Mouse (Mus musculus) liver, embryonic 15.5 days (tissue): Measurements from ENCODE around the gene Cs. TPM values are rescaled to one million over a fixed set of nuclear protein-coding genes. Genes with fewer than 3 reads are reported as not detected.

Experiments used
- ATAC-seq: fragments of 200-750 bp; cut with Nextera tagmentation; 2 replicates; pipeline ENCODE4 v1.8.0; 2017; ENCODE audit warnings: moderate number of reproducible peaks, mild to moderate bottlenecking, moderate library complexity; ENCODE audit not compliant: insufficient read depth
- H3K27ac ChIP-seq: fragments of 300-500 bp; sonication (generic); replicated peaks from 2 replicates; pipeline ENCODE4 v1.5.1; 2015; ENCODE audit warnings: mild to moderate bottlenecking, inconsistent platforms
- H3K27me3 ChIP-seq: fragments of 300-500 bp; sonication (generic); 2 replicates; pipeline ENCODE4 v1.6.1; 2015; ENCODE audit warnings: mild to moderate bottlenecking, inconsistent platforms
- H3K36me3 ChIP-seq: fragments of 300-500 bp; sonication (generic); replicated peaks from 2 replicates; pipeline ENCODE4 v1.6.1; 2015; ENCODE audit warnings: moderate library complexity, mild to moderate bottlenecking, inconsistent platforms
- H3K4me1 ChIP-seq: fragments of 300-500 bp; sonication (generic); replicated peaks from 2 replicates; pipeline ENCODE4 v1.6.1; 2015; ENCODE audit warnings: inconsistent platforms
- H3K4me2 ChIP-seq: fragments of 300-500 bp; sonication (generic); 2 replicates; pipeline ENCODE4 v1.6.1; 2015; ENCODE audit warnings: moderate library complexity, mild to moderate bottlenecking, inconsistent platforms
- H3K4me3 ChIP-seq: fragments of 300-500 bp; sonication (generic); replicated peaks from 2 replicates; pipeline ENCODE4 v1.5.1; 2015; ENCODE audit warnings: mild to moderate bottlenecking, inconsistent platforms
- H3K9ac ChIP-seq: fragments of 300-500 bp; sonication (generic); 2 replicates; pipeline ENCODE4 v1.6.1; 2015; ENCODE audit warnings: moderate library complexity, mild to moderate bottlenecking, inconsistent platforms
- H3K9me3 ChIP-seq: fragments of 300-500 bp; sonication (generic); replicated peaks from 2 replicates; pipeline ENCODE4 v1.6.1; 2016; ENCODE audit warnings: inconsistent platforms
- WGBS: fragments of 180-500 bp; shearing (Covaris S2); methylation state at CpG from one replicate; pipeline ENCODE4 v1.1.7; 2015; ENCODE audit warnings: mixed read lengths; ENCODE audit not compliant: insufficient replicate concordance; 5-methylcytosine and 5-hydroxymethylcytosine counted together
- polyA plus RNA-seq: library from polyadenylated mRNA; unstranded; fragments of >200 nt; fragmentation: Nextera tagmentation; extraction: Ambion mirVana; gene quantifications from 2 replicates; pipeline ENCODE4 v1.2.1, GENCODE M21; 2015

Gene Cs
- polyA plus RNA-seq, 1 experiment from 2014 or later = 115 TPM

DNA sequence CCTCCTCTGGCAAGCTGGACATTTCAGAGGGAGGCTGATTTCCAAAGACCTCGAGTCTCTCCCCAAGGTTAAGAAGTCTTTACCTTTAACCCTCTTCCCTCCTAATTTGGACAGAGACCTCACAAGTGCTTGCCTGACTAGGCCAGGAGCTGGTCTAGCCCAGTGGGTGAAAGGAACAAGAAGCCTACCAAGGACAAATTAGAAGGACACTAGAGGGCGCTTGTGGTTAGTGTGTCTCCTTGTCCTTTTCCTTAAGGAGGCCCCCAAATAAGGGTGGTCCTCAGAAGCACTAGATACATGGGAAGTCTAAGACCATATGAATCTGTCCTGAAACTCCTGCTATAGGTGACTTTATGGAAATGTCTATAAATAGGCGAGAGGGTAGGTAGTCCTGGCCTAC lies 25.0 kb downstream of the Cs start:
- 39% methylated on average over 3 of the region's 3 CpGs for WGBS
- peaks cover 78% of the 10 kb centered on the region for H3K36me3 ChIP-seq
- no peaks in the 10 kb centered on the region for H3K27me3 ChIP-seq
- no peak overlapping the region for H3K4me2 ChIP-seq
- no peak for ATAC-seq
- no peak overlapping the region for H3K9ac ChIP-seq
- no peak overlapping the region for H3K27ac ChIP-seq
- H3K4me3 ChIP-seq = no peak overlapping the region
- no peaks in the 10 kb centered on the region for H3K9me3 ChIP-seq
- peaks cover 16% of the 10 kb centered on the region for H3K4me1 ChIP-seq

GRCm38 (mm10) chr10:128367899-128368401 lies 30.4 kb downstream of the Cs start:
- Histone ChIP-seq H3K4me2 (peak overlapping the region; percentile 91), H3K9ac (peak overlapping the region; percentile 72), H3K9me3 (no peaks in the 10 kb centered on the region), H3K36me3 (peaks cover 25% of the 10 kb centered on the region), H3K4me3 (peak overlapping the region; percentile 83), H3K27me3 (no peaks in the 10 kb centered on the region), H3K27ac (peak overlapping the region; percentile 92), H3K4me1 (peaks cover 41% of the 10 kb centered on the region)
- no peak; the same call in 1 of the 2 replicates for ATAC-seq
- 21% methylated on average over 19 of the region's 19 CpGs for WGBS

- peak within 1 kb of the TSS; percentile 72 for H3K9ac ChIP-seq
- H3K4me3 ChIP-seq = peak within 1 kb of the TSS; percentile 83
- no peaks in the 10 kb centered on the region for H3K9me3 ChIP-seq
- no peaks in the 10 kb centered on the region for H3K27me3 ChIP-seq
- peak within 1 kb of the TSS; percentile 92 for H3K27ac ChIP-seq
- ATAC-seq = peak; percentile 90
- H3K36me3 ChIP-seq = peaks cover 18% of the 10 kb centered on the region
- peaks cover 47% of the 10 kb centered on the region for H3K4me1 ChIP-seq
- WGBS = under 1% methylated on average over 87 of the region's 87 CpGs
- H3K4me2 ChIP-seq = peak within 1 kb of the TSS; percentile 91
These were observed 31.1 kb downstream of the Cs start, which contains the start of gene Coq10a for GRCm38 (mm10) chr10:128368402-128369217. Gene Coq10a (minus strand): TSS chr10:128368997.

DNA sequence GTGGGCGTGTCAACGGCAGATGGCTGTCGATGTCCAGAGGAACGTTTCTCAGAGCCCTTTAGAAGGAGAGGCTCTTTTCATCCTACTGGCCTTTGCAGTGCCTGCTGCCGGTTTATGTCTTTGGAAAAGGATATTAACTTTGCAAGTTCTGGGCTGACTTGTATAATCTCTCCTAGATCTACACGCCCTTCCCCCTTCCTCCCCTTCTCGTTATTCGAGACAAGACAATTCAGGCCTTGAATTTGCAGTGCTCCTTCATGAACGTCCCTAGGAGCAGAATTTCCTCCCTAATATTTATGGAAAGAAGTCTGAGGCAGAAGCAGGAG lies 31.6 kb downstream of the Cs start:
- ATAC-seq = no peak
- WGBS = 2% methylated on average over 9 of the region's 9 CpGs

GRCm38 (mm10) chr10:128369599-128369998 lies 32.1 kb downstream of the Cs start:
- ATAC-seq = no peak
- Histone ChIP-seq H3K36me3 (peaks cover 10% of the 10 kb centered on the region), H3K27ac (peak overlapping the region; percentile 92), H3K9me3 (no peaks in the 10 kb centered on the region), H3K27me3 (no peaks in the 10 kb centered on the region), H3K4me1 (peaks cover 49% of the 10 kb centered on the region), H3K4me3 (peak overlapping the region; percentile 83), H3K9ac (peak overlapping the region; percentile 72), H3K4me2 (peak overlapping the region; percentile 91)
- WGBS = 68% methylated on average over 6 of the region's 6 CpGs

More for the DNA sequence above, 31.6 kb downstream of the Cs start:
- Histone ChIP-seq H3K4me3 (peak overlapping the region; percentile 83), H3K4me1 (peaks cover 49% of the 10 kb centered on the region), H3K27ac (peak overlapping the region; percentile 92), H3K27me3 (no peaks in the 10 kb centered on the region), H3K4me2 (peak overlapping the region; percentile 91), H3K9me3 (no peaks in the 10 kb centered on the region), H3K9ac (peak overlapping the region; percentile 72), H3K36me3 (peaks cover 12% of the 10 kb centered on the region)

DNA sequence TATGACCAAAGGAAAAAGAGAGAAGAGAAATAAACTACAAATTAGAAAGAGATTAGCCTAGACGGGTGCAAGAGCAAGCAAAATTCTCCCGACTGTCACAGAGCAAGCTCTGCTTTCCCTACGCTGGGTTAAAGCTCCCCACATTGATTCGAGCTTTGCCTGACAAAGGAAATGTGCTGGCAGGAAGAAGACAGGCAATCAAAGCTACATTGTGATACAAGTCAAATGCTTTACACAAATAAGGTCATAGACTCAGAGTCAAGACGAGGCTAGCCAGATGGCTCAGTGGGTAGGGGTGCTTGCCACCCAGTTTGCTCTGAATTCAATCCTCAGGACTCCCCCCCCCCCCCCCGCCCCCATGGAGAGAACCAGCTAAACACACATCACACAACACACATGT lies 32.5 kb downstream of the Cs start:
- no peak overlapping the region for H3K4me3 ChIP-seq
- H3K27me3 ChIP-seq = no peaks in the 10 kb centered on the region
- ATAC-seq = no peak
- no peak overlapping the region for H3K9ac ChIP-seq
- H3K27ac ChIP-seq = no peak overlapping the region
- no peaks in the 10 kb centered on the region for H3K9me3 ChIP-seq
- H3K36me3 ChIP-seq = peaks cover 7% of the 10 kb centered on the region
- H3K4me2 ChIP-seq = no peak overlapping the region
- 64% methylated on average over 6 of the region's 6 CpGs for WGBS
- H3K4me1 ChIP-seq = peaks cover 49% of the 10 kb centered on the region

GRCm38 (mm10) chr10:128370601-128371000 lies 33.1 kb downstream of the Cs start:
- Histone ChIP-seq H3K9me3 (no peaks in the 10 kb centered on the region), H3K27me3 (no peaks in the 10 kb centered on the region), H3K4me3 (no peak overlapping the region), H3K36me3 (0 out of 2 replicates have a peak, but pooled peaks cover under 1% of the 10 kb centered on the region), H3K4me1 (peaks cover 49% of the 10 kb centered on the region), H3K9ac (no peak overlapping the region), H3K27ac (no peak overlapping the region; the same call in 1 of the 2 replicates), H3K4me2 (no peak overlapping the region)
- WGBS = 59% methylated on average over 4 of the region's 4 CpGs
- ATAC-seq = no peak

- Histone ChIP-seq H3K9ac (no peak overlapping the region), H3K27ac (no peak overlapping the region), H3K4me1 (peaks cover 48% of the 10 kb centered on the region), H3K27me3 (no peaks in the 10 kb centered on the region), H3K36me3 (no peaks in the 10 kb centered on the region), H3K9me3 (no peaks in the 10 kb centered on the region), H3K4me2 (no peak overlapping the region), H3K4me3 (no peak overlapping the region)
- WGBS = 67% methylated on average over 5 of the region's 5 CpGs
- no peak for ATAC-seq
These were observed 34.6 kb downstream of the Cs start for GRCm38 (mm10) chr10:128372142-128372541.

DNA sequence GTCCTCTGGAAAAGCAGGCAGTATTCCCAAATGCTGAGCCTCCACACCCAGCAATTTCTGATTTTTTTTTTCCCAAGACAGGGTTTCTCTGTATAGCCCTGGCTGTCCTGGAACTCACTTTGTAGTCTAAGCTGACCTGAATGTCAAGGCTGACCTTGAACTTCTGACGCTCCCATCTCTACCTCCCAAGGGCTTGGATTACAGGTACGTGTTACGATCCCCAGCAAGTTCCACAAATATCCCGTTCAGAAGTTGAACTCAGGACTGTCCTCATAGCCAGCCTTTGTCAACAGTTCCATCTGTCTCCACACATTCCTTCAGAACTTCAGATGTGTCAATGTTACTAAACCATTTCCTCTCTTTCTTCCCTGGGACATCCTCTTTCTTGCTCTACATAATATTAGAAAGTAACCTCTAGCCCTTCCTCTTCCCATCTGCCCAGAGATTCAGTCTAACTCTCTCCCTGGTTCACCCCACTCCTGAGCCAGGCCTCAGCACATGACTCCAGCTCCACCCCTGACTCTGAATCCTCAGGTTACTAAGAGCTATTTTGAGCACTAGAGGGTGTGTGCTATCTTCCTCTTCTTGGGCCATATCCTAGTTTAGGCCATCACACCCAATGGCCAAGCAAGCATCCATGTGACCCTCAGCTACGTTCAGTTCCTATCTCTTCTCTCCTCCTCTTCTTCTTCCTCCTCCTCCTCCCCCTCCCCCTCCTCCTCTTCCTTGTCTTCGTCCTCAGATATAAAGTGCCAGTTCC lies 35.6 kb downstream of the Cs start:
- no peak overlapping the region for H3K9ac ChIP-seq
- 47% methylated on average over 6 of the region's 6 CpGs for WGBS
- peak overlapping the region; percentile 29; the same call in 1 of the 2 replicates for H3K27ac ChIP-seq
- no peaks in the 10 kb centered on the region for H3K36me3 ChIP-seq
- ATAC-seq = no peak
- H3K4me2 ChIP-seq = no peak overlapping the region
- H3K4me1 ChIP-seq = peaks cover 48% of the 10 kb centered on the region
- no peak overlapping the region for H3K4me3 ChIP-seq
- no peaks in the 10 kb centered on the region for H3K9me3 ChIP-seq
- H3K27me3 ChIP-seq = no peaks in the 10 kb centered on the region

DNA sequence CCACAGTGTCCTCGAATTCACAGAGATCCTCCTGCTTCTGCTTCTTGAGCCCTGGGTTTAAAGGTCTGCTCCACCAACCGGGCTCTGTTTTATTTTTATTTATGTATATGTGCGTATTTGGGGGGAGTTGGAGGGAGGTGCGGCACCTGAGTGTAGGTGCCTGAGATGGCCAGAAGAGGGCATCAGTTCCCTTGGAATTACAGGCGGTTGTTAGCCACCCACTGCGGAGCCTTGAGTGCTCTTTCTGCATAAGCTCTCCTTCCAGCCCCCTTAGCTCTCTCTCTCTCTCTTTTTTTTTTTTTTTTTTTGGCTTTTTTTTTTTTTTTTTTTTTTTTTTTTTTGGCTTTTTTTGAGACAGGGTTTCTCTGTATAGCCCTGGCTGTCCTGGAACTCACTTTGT lies 36.9 kb downstream of the Cs start:
- peaks cover 7% of the 10 kb centered on the region for H3K36me3 ChIP-seq
- no peak overlapping the region for H3K4me3 ChIP-seq
- peaks cover 51% of the 10 kb centered on the region for H3K4me1 ChIP-seq
- H3K27me3 ChIP-seq = no peaks in the 10 kb centered on the region
- no peak for ATAC-seq
- H3K4me2 ChIP-seq = no peak overlapping the region
- H3K9me3 ChIP-seq = no peaks in the 10 kb centered on the region
- no peak overlapping the region for H3K9ac ChIP-seq
- 68% methylated on average over 6 of the region's 6 CpGs for whole genome bisulfite sequencing
- no peak overlapping the region for H3K27ac ChIP-seq

DNA sequence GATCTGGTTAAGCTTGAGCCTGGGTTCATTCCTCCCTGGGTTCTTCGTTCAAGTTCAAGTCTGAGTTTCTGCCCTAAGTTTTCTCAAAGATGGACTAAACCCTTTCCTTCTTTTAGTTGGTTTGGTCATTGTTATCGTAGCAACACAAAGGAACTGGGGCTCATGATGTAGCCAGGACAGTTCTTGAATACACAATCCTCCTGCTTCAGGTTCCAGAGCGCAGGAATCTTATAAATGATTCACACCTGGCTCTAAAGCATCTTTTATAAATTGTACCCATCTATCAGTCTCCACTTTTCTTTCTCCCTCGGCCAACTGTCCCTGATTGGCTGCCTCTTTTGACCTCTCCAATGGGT lies 38.5 kb downstream of the Cs start:
- Histone ChIP-seq H3K36me3 (peaks cover 18% of the 10 kb centered on the region), H3K4me2 (peak overlapping the region; percentile 98), H3K9ac (peak overlapping the region; percentile 92), H3K4me3 (peak overlapping the region; percentile 87), H3K9me3 (no peaks in the 10 kb centered on the region), H3K27ac (peak overlapping the region; percentile 85), H3K27me3 (no peaks in the 10 kb centered on the region), H3K4me1 (peaks cover 52% of the 10 kb centered on the region)
- 47% methylated on average over 4 of the region's 4 CpGs for WGBS
- ATAC-seq = no peak
